Mouse (Mus musculus) heart, adult 8-10 months (tissue): Measurements from ENCODE around the gene Itpr2. TPM values are rescaled to one million over a fixed set of nuclear protein-coding genes. Genes with fewer than 3 reads are reported as not detected.

ENCODE experiments used
- DNase-seq: peaks from one replicate; pipeline ENCODE4 v3.0.0; 2022; ENCODE audit warnings: low spot score
- total RNA-seq, 4 experiments: library from RNA; stranded (reverse); gene quantifications; 2 replicates each; pipeline ENCODE4 v1.2.4; 2022

The Itpr2 gene
- total RNA-seq, 4 experiments from 2014 or later = 19.4 to 28.1 (median 21.2) TPM

- DNase-seq = no peak
These were observed 191.8 kb downstream of the Itpr2 start for GRCm38 (mm10) chr6:146310210-146310609.

GRCm38 (mm10) chr6:146309335-146309734 lies 192.7 kb downstream of the Itpr2 start:
- DNase-seq = no peak

DNA sequence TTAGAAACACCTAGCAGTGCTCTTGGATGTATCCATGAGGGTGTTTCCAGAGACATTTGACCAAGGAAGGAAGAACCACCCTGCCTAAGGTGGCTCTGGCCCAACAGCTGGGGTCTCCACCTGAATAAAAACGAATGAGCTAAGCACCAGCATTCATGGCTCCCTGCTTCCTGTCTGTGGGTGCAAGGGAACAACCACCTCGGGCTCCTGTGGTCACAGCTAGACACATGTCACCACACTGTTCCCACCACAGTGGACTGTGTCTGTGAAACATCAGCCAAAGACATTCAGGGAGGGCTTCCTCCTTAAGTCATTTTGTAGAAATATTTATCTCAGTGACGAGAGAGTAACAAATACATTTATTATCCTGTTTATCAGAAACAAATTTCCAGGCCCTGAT lies 196.0 kb downstream of the Itpr2 start:
- DNase-seq = no peak

DNA sequence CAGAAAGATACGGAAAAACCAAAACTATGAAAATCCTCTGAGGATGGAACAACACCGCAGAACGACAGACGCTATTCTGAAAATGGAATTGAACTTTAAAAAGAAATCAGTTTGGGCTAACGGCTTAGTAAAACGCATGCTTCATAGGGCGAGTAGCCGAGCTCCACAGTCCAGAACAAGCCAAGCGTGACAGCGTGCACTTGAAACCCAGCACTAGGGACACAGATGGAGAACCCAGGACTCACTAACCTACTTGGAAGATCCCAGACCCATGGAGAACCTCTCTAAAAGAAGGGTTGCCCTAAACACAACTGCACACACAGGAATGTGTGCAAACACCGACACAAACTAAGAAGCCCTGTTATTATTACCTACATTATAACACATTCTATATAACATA lies 197.9 kb downstream of the Itpr2 start:
- no peak for DNase-seq

DNA sequence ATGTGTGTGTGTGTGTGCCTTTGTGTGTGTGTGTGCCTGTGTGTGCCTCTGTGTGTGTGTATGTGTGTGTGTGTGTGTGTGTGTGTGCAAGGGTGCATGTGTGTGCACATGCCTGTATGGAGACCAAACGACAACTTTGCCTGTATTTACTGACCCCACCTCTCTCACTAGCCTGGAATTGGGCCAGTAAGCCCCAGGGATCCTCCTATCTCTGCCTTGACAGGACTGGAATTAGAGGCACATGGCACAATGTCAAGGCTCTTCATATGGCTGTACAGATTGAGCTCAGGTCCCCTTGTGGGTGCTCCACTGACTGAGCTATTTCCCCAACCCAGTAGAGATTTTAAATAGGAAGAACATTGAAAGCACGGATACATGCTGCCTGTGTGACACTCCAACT lies 198.7 kb downstream of the Itpr2 start:
- DNase-seq = no peak

DNA sequence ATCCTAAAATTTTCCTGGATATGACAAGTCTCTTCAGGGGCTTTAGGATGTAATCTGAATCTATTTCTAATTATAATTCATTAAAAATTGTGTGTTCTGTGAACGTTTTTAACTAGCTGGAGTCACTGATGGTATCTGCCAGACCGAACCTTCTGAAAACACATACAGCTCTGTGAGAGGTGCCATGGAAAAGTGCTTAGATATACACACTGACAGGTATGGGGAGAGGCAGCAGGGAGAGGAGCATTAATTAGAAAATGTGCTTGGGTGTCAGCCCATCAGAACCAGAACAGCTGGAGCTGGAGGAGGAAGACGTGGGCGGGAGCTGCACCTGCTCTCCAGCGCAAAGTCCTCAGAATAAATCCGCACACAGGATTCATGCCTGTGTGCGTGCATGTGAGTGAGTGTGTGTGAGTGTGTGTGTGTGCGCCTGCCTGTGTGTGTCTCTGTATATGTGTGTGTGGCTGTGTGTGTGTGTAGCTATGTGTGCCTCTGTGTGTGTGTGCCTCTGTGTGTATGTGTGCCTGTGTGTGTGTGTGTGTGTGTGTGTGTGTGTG lies 199.4 kb downstream of the Itpr2 start:
- no peak for DNase-seq

GRCm38 (mm10) chr6:146302101-146302500 lies 199.9 kb downstream of the Itpr2 start:
- DNase-seq = no peak

GRCm38 (mm10) chr6:146300961-146301360 lies 201.1 kb downstream of the Itpr2 start:
- DNase-seq = no peak

GRCm38 (mm10) chr6:146298712-146299111 lies 203.3 kb downstream of the Itpr2 start:
- no peak for DNase-seq

DNA sequence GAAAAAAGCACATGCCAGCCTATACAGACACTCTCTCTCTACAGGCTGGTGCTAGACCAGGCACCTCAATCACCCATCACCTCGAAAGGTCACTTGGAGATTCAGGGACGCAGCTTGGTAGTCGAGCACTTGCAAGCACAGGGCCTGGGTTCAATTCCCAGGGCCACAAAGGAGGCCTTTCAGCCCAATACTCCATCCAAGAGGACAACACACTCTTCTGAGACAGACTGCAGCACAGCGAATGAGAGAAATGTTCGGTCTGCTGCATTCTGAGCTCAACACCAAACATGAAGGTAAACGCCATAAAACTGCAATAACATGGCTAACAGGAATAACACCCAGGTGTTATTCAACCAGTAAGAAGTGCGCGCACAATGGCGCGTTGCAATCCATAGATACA lies 211.0 kb downstream of the Itpr2 start:
- no peak for DNase-seq

GRCm38 (mm10) chr6:146289801-146290200 lies 212.2 kb downstream of the Itpr2 start:
- DNase-seq = no peak

GRCm38 (mm10) chr6:146288266-146288665 lies 213.8 kb downstream of the Itpr2 start:
- DNase-seq = no peak

- DNase-seq = no peak
These were observed 217.0 kb downstream of the Itpr2 start for GRCm38 (mm10) chr6:146284921-146285565.

DNA sequence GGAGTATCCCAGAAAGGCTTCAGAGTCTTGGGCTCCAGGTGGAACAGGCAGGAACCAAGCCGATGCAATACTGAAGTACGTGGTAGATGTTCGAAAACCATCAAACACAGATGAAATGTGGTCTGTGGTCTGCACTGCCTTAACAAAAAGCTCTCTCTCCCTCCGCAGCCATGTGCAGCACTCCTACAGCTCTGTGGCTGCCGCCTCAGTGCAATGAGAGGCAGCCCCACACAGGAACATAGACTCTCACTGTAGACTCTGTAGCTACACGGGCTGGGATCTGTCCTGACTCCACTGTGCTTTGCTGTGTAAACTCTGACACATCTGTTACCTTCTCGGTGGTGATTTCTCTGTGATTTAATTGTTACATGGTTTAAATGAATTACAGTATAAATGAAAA lies 218.0 kb downstream of the Itpr2 start:
- no peak for DNase-seq

DNA sequence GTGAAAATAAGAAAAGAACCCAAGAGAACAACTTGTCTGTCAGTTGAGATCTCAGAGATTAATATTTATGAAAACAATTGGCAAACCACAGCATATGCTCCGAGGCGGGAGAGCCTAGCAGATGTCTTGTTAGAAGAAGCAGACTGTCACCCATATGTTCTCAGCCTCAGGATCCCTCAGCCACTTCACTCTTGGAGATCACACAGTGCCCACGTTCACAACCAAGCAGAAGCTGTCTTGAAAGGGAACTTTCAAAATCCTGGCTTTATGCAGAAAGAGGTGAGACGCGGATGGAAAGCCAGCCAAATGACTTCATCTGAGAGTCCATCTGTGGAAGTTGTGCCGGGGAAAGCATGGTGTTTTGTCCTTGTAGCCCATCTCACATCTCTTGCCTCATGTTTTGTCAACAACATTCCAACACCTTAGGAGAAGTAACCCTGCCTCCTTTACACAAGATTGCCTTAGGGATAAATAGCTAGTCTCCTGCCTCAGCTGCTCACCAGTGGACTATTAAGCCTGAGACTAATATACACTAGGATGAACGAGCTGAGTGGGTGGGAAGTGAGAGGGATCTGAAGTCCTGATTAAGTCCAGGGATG lies 219.9 kb downstream of the Itpr2 start:
- no peak for DNase-seq

GRCm38 (mm10) chr6:146281176-146281899 lies 220.7 kb downstream of the Itpr2 start:
- no peak for DNase-seq

DNA sequence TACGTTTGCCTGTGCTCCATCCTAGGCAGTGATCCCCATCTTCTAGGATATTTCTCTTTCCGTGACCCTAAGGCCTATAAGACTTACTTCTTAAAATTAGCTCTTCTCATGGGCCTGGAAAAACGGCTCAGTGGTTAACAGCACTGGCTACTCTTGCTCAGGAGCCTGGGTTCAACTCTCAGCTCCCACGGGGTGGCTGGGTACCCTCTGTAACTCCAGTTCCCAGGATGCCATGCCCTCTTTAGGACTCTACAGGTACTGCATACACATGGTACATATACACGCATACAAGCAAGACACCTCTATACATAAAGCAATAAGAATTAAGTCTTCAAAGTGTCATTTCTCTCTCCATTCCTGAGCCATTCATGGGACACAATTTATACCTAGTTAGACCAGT lies 228.8 kb downstream of the Itpr2 start:
- no peak for DNase-seq

GRCm38 (mm10) chr6:146272253-146273036 lies 229.6 kb downstream of the Itpr2 start:
- DNase-seq = peak; percentile 82

GRCm38 (mm10) chr6:146270776-146271533 lies 231.1 kb downstream of the Itpr2 start:
- peak; percentile 88 for DNase-seq

- peak; percentile 50 for DNase-seq
These were observed 231.9 kb downstream of the Itpr2 start for GRCm38 (mm10) chr6:146270162-146270561.

DNA sequence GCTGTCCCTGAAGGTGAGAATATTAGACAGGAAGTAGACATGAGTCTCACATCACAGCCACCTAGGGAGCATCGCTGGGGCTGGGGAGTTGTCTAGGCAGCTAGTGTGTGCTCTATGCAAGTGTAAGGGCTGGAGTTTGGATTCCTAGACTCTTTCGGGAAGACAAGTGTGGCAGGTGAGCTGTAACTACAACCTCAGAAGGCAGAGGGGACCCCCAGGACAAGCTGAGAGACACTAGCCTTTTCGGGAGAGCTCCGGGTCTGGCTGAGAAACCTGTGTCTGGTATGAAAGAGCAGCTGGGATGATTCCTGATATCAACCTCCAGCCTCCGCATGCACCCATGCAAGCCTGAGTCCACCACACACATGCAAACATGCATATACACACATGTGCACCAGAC lies 232.7 kb downstream of the Itpr2 start:
- DNase-seq = no peak
